In genomic region chr12:24707480-24707802, GRCm38 (mm10) we compare ENCODE assay signal across 8 mouse cellular contexts. TPM values are rescaled to one million over a fixed set of nuclear protein-coding genes. Genes with fewer than 3 reads are reported as not detected.
DNase-seq lines count a peak whose midpoint lies in the region; ATAC-seq lines count a peak whose summit lies in the region.

No protein-coding gene starts in this region.

- ATAC-seq in stomach, embryonic 15.5 days (ENCODE audit: insufficient read depth, low FRiP score, low read depth) = no peak

- 0% methylated on average over 9 of the region's 9 CpGs for WGBS in embryonic facial prominence, embryonic 10.5 days
- under 1% methylated on average over 9 of the region's 9 CpGs for WGBS in limb, embryonic 10.5 days
- 0% methylated on average over 9 of the region's 9 CpGs for WGBS in stomach, embryonic 15.5 days

- intact Hi-C loops in left cerebral cortex, postnatal 14 days (cut with DNase I) = no loop called here

- H3K27ac ChIP-seq in embryonic facial prominence, embryonic 10.5 days (replicated peaks) = peak overlapping the region; percentile 99
- peak overlapping the region; percentile 98 for H3K27ac ChIP-seq in limb, embryonic 10.5 days
- peak overlapping the region; percentile 41; the same call in 1 of the 2 replicates for H3K27ac ChIP-seq in stomach, embryonic 15.5 days

- H3K4me2 ChIP-seq in stomach, embryonic 15.5 days = peak overlapping the region; percentile 86

- H3K36me3 ChIP-seq in embryonic facial prominence, embryonic 10.5 days (replicated peaks) = peaks cover 33% of the 10 kb centered on the region
- peaks cover 31% of the 10 kb centered on the region for H3K36me3 ChIP-seq in limb, embryonic 10.5 days
- peaks cover 2% of the 10 kb centered on the region; the same call in 1 of the 2 replicates for H3K36me3 ChIP-seq in stomach, embryonic 15.5 days

- peak overlapping the region; percentile 91 for H3K4me3 ChIP-seq in embryonic facial prominence, embryonic 10.5 days
- H3K4me3 ChIP-seq in limb, embryonic 10.5 days = peak overlapping the region; percentile 86
- H3K4me3 ChIP-seq in stomach, embryonic 15.5 days (replicated peaks) = peak overlapping the region; percentile 86

- peak; percentile 42 for DNase-seq in retina, embryonic 14.5 days (ENCODE audit: low spot score)
- no peak for DNase-seq in retina, postnatal 1 day
- peak; percentile 47 for DNase-seq in embryonic facial prominence, embryonic 10.5 days (ENCODE audit: low spot score)
- DNase-seq in limb, embryonic 10.5 days (ENCODE audit: low spot score) = peak; percentile 59
- no peak for DNase-seq in right cerebral cortex, postnatal 14 days
- no peak for DNase-seq in right cerebral cortex, postnatal 4 days
- no peak for DNase-seq in left cerebral cortex, postnatal 14 days (ENCODE audit: low spot score in 2 of 2)

- H3K9ac ChIP-seq in stomach, embryonic 15.5 days = peak overlapping the region; percentile 43

- no peaks in the 10 kb centered on the region for H3K9me3 ChIP-seq in embryonic facial prominence, embryonic 10.5 days
- no peaks in the 10 kb centered on the region for H3K9me3 ChIP-seq in limb, embryonic 10.5 days (replicated peaks)
- H3K9me3 ChIP-seq in stomach, embryonic 15.5 days = no peaks in the 10 kb centered on the region

- H3K4me1 ChIP-seq in embryonic facial prominence, embryonic 10.5 days = peaks cover 51% of the 10 kb centered on the region
- H3K4me1 ChIP-seq in limb, embryonic 10.5 days = peaks cover 43% of the 10 kb centered on the region
- peaks cover 23% of the 10 kb centered on the region for H3K4me1 ChIP-seq in stomach, embryonic 15.5 days

- H3K27me3 ChIP-seq in embryonic facial prominence, embryonic 10.5 days (replicated peaks; ENCODE audit: low read depth, poor library complexity, severe bottlenecking) = no peaks in the 10 kb centered on the region
- no peaks in the 10 kb centered on the region for H3K27me3 ChIP-seq in limb, embryonic 10.5 days (ENCODE audit: low read depth, poor library complexity, severe bottlenecking)
- no peaks in the 10 kb centered on the region for H3K27me3 ChIP-seq in stomach, embryonic 15.5 days (replicated peaks)

RNA-seq across cellular contexts. Expression of gene Rrm2, which starts 0.6 kb away (rescaled TPM):
- polyA plus RNA-seq in embryonic facial prominence, embryonic 10.5 days (2016; fragmentation: Nextera tagmentation; extraction: Ambion mirVana) = 640 and 704 TPM in 2 replicates
- 631 and 705 TPM in 2 replicates for polyA plus RNA-seq in limb, embryonic 10.5 days (2016; fragmentation: Nextera tagmentation; extraction: Ambion mirVana)
- 172 and 175 TPM in 2 replicates for polyA plus RNA-seq in stomach, embryonic 15.5 days (2015; fragmentation: Nextera tagmentation; extraction: Ambion mirVana)
- 1 to 10 TPM; 4.9 to 5.2 TPM for total RNA-seq in left cerebral cortex, postnatal 14 days (2021)

RNA-seq across cellular contexts. Expression of gene Cys1, which starts 25.8 kb away (rescaled TPM):
- polyA plus RNA-seq in embryonic facial prominence, embryonic 10.5 days (2016; fragmentation: Nextera tagmentation; extraction: Ambion mirVana) = 0.16 and 0.53 TPM in 2 replicates
- 0.21 TPM in 1 of 2 replicates, not detected in the other for polyA plus RNA-seq in limb, embryonic 10.5 days (2016; fragmentation: Nextera tagmentation; extraction: Ambion mirVana)
- polyA plus RNA-seq in stomach, embryonic 15.5 days (2015; fragmentation: Nextera tagmentation; extraction: Ambion mirVana) = 2.4 and 3.0 TPM in 2 replicates
- total RNA-seq in left cerebral cortex, postnatal 14 days (2021) = 1 to 10 TPM; 9.9 to 10.0 TPM

RNA-seq across cellular contexts. Expression of gene Klf11, which starts 56.4 kb away (rescaled TPM):
- 10.3 and 10.5 TPM in 2 replicates for polyA plus RNA-seq in embryonic facial prominence, embryonic 10.5 days (2016; fragmentation: Nextera tagmentation; extraction: Ambion mirVana)
- polyA plus RNA-seq in limb, embryonic 10.5 days (2016; fragmentation: Nextera tagmentation; extraction: Ambion mirVana) = 8.4 and 9.5 TPM in 2 replicates
- 11.2 and 12.0 TPM in 2 replicates for polyA plus RNA-seq in stomach, embryonic 15.5 days (2015; fragmentation: Nextera tagmentation; extraction: Ambion mirVana)
- 1 to 10 TPM; 5.3 to 6.7 TPM for total RNA-seq in left cerebral cortex, postnatal 14 days (2021)

Comparison
In these comparisons a context has a peak if more than half of its experiments do, and no peak if none do; other contexts are left out.
1. DNase-seq: peak in retina, embryonic 14.5 days (single experiment), embryonic facial prominence, embryonic 10.5 days (single experiment) and limb, embryonic 10.5 days (single experiment); none in retina, postnatal 1 day (single experiment), right cerebral cortex, postnatal 14 days (single experiment), right cerebral cortex, postnatal 4 days (single experiment) and left cerebral cortex, postnatal 14 days (0 of 2).
2. H3K27ac ChIP-seq: peak in every context shown above with its lines; median percentile 99 in embryonic facial prominence, embryonic 10.5 days; 98 in limb, embryonic 10.5 days; 41 in stomach, embryonic 15.5 days.
3. Peak in every context shown above with its lines, with median percentiles within 50 percentile points of each other: H3K4me3 ChIP-seq.